Mouse (Mus musculus) thymus, adult 2 months (tissue): ENCODE results near the gene Ptges3l.
"Not testable (repeated sequence)": the region's sequence is repeated elsewhere in the genome, so short reads cannot be mapped to it uniquely, and the experiment has no call there.

Source experiments
- CTCF ChIP-seq: fragments of 200-500 bp; IDR thresholded peaks from 2 replicates; pipeline ENCODE4 v1.5.1; 2012; ENCODE audit warnings: mild to moderate bottlenecking, control low read depth, low read length, moderate library complexity, borderline replicate concordance; ENCODE audit not compliant: control insufficient read depth, poor library complexity, insufficient read depth; ENCODE audit errors: extremely low read depth
- POLR2A ChIP-seq: fragments of 200-500 bp; IDR thresholded peaks from 2 replicates; pipeline ENCODE4 v1.6.1; 2012; ENCODE audit warnings: mild to moderate bottlenecking, low read length, control low read depth, moderate library complexity; ENCODE audit not compliant: control insufficient read depth, poor library complexity, insufficient read depth; ENCODE audit errors: extremely low read depth

DNA sequence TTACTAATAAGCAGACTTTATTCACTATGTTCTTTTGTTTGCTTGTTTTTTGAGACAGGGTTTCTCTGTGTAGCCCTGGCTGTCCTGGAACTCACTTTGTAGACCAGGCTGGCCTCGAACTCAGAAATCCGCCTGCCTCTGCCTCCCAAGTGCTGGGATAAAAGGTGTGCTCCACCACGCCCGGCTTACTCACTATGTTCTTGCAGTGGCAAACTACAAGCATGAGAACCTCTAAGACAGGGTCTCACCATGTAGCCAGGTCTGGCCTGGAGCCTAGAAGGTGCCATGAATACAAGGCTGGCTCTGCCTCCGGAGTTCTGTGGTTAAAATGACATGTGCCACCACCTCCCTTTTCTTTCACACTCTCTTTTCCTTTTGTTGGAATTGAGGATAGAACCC lies 41.4 kb upstream of the Ptges3l start:
- TF ChIP-seq POLR2A, CTCF: not testable (repeated sequence)
